Mouse (Mus musculus) thymus, postnatal 25 days (tissue): ENCODE data around the gene Foxn1.

ENCODE experiments used
- DNase-seq: peaks from one replicate; pipeline ENCODE4 v3.0.0; 2022

Gene Foxn1

DNA sequence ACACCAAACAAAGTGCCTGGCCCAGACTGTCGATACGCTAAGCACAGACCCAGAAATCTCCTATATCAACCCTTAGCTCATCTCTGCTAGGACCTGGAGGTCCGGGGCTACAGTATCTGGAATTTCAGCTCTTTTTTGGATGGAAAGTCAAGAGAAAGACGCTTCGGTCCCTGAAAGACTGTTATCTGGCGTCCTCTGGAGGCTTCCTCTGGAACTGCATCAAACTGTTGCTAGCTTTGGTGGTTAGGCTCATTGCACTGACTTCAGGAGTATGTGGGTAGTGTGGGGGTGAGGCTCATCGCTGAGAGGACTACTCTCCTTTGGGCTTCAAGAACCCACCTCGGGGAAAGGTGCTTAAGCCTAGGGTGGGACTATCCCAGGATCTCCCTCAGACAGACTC lies 13.3 kb upstream of the Foxn1 start:
- DNase-seq = peak; percentile 60

DNA sequence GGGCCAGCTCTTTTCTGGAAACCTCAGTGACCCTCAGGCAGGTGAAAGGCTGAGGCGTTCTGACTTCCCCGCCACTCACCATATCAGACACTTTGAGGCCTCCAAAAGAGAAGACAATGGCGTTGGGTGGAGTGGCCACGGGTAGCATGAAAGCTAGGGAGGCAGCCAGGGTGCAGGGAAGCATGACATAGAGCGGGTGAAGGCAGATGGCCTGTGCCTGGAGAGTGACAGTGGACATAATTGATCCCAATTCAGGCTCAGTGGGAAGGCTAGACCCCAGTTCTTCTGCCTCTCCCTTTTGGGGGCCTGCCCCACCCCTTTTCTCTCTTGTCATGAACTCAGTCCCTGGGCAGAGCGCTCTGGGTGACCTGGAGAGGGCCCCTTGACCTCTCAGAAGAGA lies 11.9 kb upstream of the Foxn1 start:
- no peak for DNase-seq

DNA sequence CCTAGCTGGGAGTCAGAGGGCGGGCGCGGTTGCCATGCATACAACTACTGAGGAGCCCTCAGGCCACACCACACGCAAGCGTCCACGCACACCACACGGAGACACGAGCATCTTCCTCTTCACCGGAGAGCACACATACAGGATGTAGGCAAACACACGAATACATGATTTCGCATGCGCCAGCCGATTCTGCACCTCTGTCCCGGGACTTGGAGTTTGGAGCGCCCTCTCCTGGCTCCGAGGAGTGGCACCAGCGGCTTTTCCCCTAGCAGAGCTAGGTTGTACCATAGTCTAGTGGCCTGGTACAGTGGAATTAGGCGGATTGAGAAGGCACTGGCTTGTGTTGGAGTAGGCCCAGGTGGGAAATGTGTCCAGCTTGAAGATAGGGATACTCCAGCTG lies 11.0 kb upstream of the Foxn1 start:
- DNase-seq = peak; percentile 79

DNA sequence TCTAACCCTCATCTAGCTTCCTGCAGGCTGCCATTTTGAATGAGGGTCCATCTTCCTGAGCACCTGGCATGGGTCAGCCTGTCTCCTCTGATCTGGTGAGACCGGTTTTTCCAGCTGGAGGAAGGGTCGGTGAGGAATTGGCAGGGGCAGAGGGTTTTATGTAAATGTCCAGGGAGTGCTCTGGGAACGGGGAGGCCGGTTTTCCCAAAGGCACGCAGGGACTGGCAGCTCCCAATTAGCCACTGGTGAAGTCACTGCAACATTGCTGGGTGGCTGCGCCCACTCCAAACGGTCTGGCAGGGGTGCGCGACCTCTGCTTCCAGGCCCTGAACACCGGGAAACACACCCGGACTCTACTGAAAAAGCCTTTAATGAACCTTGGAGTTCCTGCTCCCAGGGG lies 10.6 kb upstream of the Foxn1 start:
- no peak for DNase-seq

DNA sequence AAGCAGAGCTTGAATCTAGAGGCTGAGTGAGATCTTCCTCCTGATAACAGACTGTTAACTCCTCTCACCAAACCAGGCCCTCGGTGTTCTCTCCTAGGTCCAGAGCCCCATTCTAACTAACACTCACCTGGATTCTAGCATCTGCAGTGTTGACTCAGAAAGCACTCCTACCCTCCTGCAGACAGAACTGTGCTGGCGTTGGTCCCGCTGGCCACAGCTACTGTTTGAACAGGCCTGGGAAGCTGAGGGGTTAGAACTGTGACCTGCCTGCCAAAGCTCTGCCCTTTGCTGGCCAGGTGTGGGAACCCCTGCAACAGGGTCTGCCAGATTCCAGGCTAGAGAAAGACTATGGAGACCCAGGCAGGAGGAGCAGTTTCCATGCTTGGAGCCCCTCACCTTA lies 6.4 kb upstream of the Foxn1 start:
- DNase-seq = no peak

DNA sequence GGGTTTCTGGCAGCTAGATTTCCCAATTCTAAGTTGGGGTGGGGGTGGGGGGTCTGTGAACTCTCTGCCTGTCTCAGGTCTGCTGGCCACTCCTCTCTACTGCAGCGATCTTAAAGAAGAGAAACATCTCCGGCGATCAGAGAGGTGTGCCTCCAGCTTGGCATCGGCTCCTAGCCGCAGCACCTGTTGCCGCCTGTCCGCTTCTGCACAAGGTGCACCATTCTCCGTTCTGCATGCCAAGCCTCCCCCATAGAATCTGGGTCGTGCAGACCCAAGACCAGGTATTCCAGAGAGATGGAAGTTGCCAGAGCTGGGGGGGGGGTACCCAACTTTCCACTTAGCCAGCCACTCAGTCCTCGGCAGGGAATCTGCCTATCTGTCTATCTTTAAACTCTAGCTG lies 582 bp downstream of the Foxn1 start:
- no peak for DNase-seq

DNA sequence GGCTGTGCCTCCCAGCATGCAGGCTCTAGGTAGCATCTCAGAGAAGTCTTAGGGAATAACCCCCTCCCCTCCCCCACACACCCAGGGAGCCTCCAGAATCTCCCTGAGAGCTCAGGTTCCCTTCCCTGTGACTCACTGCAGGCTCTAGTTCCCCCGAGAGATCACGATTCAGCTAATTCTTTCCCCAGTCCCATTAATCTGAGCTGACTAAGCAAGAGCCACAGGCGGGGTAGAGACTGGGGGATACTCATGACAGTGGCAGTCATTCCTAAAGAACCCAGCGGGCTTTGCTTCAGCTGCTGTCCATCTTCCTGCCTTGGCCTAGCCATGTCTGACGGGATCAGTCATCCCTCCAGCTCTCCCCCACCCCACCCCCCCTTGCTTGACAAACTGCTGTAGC lies 3.7 kb downstream of the Foxn1 start:
- no peak for DNase-seq

DNA sequence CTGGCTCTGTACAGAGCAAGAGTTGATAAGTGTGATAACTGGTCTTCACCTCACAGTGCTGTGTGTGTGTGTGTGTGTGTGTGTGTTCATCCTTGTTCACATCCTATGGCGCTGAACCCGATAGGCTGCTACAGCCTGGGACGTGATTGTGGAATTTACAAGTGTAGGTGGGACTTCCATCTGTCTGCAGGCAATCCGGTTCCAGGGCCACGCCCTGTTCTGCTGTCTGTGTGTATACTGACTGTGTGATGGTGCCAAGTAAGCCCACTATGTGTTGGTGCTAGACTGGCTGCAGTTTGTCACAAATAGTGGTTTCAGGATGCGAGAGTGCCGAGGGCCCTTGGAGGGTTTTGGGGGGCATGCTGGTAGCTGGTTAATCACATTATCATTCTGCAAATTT lies 4.1 kb downstream of the Foxn1 start:
- DNase-seq = no peak

DNA sequence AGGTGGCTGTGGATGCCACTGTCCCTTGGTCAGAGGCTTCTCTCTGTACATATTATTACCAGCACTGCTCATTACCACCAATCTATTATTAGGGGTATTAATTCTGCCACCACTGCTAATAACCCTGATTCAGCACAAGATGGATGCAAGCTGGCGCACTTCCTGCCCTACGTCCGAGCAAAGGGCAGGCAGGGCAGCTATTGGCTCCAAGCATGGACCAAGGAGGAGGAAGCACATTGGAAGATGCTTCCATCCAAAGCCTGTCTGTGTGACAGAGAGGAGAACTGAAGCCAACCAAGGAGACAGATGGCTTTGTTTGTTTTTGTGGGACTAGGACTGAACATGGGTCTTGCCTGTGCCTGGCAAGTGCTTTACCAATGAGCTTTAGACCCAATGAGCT lies 5.4 kb downstream of the Foxn1 start:
- DNase-seq = no peak

DNA sequence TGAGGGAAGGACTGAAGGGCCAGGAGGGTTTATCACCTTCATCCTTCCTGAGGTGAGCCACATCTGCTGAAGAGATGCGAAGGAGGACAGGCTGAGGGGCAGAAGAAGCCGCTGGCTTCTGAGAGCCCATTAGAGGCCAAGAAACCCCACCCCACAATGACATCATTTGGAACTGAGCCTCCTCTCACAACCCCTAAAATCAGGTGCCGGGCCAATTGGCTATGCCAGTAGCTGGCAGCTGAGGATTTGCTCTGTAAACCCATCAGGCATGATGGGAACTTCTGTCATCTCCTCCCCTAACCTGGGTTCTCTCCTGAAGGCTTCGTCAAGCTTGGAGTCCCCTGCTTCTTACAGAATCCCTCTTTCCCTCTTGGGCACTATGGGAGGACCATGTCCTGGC lies 6.0 kb downstream of the Foxn1 start:
- DNase-seq = no peak

DNA sequence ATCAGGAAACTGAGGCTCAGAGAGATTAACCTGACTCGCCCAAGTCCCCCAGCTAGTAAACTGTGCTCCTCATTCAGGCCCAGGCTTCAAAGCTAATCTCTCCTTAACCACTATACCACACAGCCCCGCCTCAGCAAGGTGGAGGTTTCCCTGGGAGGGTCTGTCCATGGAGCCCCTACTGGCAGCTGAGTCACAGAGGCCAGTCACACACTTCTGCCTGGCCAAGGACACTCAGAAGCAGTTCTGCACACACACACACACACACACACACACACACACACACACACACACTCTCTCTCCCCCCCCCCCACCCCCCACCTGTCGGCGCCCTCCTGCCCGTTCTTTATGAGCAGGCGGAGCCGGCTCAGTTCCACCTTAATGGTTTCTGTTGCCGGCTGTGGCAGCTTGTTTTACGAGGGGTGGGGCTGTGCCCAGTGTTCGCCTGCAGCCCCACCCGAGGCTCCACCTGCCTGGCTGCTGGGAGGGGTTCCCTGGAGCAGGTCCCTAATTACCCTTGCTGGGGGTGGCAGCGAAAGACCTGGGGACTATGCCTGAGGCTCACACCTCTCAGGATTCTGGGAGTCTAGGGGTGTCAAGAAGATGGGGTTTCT lies 8.7 kb downstream of the Foxn1 start:
- no peak for DNase-seq

DNA sequence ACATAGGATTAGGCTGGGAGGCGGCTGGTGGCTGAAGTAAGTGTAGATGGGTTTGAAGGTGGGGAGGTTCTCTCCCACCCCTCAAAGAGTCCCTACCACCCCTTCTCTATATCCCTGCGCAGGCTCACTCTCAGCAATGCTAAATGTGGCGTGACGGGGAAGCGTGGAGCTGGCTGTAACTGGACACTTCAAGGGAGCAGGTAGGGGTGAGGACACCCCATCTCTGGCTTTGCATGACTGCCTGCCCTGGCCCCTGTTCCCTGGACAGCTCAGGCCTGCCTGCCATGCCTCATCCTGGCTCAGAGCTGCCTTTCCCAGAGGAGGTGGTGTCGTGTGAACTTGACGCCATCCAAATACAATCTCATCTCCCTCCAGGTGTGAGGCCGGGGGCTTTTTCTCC lies 12.2 kb downstream of the Foxn1 start:
- DNase-seq = no peak

DNA sequence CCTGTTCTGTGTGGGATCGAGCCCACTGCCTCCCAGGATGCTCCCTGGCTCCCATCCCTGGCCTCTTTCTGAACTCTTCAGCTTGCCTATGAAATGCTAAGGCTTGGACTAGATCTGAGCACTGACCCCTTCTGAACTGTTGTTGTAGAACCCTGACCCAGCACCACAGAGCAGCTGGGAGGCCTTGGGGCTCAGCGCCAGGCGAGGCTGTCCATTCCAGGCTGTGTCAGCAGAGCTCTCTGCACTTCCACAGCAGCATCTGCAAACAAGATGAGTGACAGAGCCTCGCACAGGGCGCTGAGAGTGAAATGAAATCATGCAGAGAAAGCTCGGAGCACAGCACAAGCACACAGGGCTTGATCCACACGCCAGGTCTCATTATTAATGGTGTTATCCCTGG lies 13.7 kb downstream of the Foxn1 start:
- no peak for DNase-seq

DNA sequence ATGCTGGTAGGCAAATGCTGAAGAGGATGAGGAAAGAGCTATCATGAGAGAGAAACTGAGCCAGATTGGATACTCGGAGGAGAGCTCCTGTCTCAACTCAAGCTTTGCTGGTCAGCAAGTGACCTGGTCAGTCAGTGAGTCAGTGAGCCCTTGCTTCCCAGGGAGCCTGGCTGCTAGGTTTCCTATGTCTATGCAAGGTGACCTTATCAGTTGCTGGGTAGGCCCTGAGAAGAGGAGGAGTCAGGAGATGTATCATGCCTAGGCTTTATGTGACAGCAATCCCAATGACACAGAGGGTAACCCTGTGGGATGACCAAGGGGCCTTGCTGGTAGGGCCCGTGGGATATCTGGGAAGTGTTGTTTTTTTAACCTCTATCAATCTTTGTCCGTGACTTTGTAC lies 14.2 kb downstream of the Foxn1 start:
- no peak for DNase-seq

DNA sequence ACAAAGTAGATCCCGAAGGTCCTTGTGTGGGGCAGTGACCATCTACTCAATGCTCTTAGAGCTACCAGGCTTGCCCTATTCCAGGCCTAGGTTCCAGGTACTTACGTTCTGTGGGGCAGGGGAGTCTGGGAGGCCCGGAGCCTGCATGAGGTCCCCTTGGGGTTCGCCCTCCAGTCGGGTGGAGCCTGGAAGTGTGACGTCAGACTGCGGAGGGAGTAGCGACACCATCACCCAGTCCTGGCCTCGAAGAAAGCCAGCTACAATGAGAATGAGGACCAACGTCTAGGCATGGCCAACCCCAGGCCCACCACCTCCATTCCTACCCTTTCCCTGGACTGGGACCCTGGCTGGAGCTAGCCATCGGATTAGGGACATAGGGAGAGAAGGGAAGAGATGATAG lies 14.6 kb downstream of the Foxn1 start:
- DNase-seq = no peak

DNA sequence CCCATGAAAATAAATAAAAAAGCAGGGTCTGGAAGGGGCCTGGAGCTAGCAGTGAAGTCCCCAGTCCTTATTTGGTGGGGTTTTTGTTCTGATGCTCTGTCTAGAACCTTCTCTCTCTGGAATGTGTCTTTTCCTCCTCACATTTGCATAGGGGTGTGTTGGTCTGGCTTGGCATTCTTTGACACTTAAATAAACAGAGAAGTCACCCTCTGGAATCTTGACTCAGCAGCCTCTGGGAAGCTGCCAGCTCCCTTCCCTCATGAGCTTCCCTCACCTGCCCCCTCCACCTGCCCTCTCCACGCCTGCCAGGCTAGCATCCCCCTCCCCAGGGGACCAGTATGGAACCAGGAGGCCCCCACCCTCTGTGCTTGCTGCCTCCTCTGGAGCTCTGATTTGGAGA lies 16.0 kb downstream of the Foxn1 start:
- DNase-seq = no peak

DNA sequence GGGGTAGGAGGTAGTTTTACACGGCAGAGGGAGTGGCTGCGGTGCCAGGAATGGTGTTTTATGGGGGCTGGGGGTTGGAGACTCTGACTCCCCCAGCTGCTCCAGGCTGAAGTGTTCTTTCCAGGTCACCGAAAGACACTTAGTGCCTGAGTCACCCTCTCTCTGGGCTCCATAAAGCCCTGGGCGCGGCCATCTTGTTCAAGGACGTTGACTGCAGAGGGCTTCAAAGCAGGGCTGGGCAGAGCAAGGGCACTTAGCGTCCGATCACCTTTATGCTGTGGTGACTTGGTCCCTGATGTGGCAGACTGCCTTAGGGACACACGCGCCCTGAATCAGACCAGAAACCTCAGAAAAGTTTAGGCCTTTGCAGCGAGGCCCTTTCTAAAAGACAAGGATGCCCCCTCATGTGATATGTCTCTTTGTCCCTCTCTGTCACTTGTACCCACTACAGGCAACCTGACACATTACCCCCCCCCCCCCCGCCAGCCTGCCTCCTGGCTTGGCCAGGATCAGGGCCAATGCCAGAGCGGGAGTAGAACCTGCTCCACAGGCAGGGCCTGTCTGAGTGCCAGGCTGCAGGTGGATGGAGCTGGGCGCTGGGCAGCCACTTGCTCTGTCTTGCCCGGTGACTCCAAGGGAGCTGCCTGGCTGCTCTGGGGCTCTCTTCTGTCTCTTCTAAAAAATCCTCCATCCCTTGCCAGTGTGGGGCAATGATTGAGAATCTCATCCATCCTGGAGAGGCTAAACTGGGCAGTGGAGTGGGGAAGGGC lies 18.7 kb downstream of the Foxn1 start:
- no peak for DNase-seq

DNA sequence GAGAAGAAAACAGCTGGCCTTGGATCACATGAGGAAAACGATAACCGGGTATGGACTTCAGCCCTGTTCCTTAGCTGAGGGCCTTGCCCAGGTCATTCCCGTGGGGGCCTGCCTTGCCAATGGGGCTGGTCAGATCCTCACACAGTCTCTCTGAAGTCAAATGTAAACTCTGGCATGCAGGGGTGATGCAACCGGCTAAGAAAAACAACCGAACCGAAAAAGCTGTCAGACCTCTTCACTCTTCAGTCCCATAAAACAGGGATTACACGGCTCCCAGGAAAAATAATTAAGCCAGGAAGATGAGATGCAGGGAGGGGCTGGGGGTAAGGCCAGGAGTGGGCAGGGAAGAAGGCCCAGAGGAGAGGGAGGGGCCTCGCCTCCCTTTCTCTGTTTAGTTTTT lies 22.3 kb downstream of the Foxn1 start:
- DNase-seq = no peak

DNA sequence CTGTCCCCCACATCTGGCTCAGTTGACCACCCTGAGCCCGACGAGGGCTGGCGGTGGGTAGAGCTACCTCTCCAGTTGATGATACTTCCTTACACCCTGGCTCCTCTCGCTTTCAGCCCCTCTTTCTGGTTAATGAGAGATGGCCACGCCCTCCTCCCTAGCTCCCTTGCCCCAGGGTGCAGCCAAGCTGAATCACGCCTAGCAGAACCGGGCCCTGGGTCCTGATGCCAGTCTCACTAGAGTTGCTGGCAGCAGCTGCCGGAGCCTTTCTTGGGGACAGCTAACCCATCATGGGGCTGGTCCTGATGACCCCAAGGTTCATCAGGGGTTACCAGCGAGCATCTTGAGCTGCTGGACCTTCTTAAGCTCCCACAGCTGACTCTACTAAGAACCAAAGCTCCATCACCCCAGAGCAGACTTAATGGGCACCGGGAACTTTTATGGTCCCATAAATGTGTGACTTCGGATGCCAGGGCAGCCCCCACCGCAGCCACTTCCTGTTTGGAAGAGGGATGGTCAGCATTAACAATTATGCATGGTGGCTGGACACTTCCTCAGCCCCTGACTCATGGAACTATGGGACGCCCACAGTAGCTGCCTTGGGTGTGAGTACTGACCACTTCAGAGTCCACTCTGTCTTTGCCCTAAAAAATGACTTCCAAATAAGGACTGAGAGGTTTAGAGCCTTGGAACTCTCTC lies 22.9 kb downstream of the Foxn1 start:
- DNase-seq = no peak

DNA sequence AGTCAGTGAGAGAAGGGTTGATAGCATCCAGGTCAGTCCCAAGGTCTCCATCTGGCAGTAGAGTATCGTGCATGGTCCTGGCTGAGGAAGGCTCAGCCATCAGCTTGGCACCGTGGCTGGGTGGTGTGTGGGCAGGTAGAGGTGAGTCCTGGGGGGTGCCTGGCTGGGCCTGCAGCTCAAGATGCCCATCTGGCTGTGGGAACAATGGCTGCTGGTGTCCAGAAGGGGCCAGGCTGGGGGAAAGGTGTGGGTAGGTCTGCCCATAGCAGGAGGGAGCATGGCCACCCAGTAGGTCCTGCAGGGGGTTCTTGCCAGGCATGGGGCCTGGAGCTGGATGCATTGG lies 25.6 kb downstream of the Foxn1 start:
- no peak for DNase-seq

DNA sequence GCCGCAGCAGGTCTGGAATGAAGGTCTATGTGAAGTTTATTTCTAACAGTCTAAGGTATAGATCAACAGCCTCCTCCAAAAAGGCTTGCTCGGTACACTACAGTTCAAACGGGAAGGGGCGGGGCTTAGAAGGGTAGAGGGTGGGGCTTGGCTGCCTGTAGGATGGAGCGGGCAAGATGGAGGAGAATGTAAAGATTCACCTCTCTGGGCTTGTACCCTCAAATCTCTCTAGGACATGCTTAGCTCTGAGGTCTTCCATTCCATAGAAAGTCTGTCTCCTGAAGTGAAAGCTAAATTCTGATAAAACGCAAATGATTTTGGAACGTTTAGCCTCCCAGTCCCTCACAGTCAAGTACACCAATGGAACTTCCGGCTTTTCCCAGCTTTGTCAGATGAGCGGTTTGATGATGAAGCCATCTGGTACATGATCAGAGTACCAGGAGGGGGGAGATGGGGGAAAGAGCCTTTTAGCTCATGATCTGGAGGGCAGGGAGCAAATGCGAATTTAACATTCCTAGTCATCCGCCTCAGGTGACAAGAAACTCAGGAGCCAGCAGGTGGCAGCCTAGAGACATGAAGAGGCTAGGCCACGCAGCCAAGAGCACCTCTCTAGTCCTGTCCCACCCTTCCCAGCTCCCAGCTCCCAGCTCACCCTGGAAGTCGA lies 26.1 kb downstream of the Foxn1 start:
- DNase-seq = peak; percentile 76

DNA sequence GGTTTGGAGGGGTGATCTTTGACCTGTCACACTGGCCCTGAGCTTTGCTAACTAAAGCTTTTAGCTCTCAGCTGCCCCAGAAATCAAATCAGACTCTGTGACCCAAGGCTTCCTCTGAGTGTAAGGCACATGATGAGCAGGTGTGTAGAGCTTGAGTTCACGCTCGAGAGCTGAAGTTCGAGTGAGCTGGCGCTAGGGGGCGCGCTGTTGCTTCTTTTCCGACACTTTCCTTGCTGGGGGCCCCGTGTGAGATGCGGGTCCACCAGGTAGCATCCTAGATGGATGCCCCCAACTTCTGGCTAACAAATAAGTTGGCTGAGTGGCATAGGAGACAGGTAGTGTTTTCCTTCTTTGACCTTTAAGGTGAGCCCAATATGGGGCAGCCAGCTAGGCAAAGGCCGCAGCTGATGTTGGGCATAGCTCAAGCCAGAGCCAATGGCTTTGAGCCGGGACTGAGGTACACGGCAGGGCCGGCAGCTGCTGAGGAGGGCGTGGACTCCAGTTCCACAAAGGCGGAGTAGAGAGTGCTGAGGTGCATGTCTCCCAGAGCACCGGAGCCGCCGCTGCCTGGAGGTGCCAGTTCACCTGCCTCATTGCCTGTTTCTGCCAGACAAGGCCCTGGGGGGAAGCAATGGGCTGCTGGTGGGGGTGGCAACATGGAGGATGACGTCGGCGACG lies 27.9 kb downstream of the Foxn1 start:
- peak; percentile 63 for DNase-seq

DNA sequence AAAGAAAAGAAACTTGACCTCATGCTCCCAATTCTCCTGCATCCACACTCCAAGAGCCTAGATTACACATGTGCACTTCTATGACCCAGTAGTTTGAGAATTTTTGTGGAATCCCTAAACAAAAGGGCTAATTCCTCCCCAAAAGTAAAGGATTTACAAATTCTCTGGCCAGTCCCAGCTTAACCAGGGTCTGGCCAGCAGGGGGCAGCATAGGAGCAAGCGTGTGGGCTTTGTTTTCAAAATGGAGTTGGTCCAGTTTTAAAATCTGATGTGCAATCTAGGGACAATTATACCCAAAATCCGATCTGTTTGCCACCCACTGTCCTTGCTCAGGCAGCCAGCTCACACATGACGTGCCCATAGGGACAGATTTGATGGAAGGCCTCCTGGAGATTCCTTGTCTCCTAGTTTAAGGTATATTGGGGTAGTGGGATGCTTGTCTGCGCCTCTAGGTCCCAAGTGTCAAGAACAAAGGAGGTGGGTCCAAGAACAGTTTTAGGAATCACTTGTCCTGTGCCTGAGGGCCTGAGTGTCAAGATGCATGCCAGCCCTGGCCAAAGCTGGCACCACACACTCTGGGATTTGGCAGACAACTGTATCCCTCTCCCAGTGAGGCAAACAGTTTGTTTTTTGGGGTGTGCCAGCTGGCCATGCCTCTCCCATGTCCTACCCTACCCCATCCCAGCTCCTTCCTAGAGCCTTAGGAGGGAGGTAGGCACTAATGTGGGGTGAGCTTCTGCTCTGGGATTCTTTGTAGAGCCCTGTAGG lies 30.7 kb downstream of the Foxn1 start:
- DNase-seq = peak; percentile 60
